In the genomic region with DNA sequence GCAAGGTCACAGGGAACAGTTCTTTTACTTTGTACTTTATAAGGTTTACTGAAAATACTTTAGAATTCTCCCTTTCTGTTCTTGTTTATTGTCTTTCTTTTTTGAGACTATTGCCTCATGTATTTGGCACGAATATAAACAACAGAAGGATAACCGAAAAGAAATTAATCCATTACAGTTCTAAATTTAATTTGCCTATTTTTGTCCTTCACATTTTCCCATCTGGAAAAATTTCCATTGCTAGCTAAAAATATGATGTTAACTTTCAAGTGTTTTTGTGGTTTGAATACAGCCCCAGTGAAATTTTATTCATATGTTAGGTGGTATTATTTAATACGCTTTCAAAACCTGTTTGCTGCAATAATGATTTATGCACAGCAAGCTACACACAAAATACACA, we compare ENCODE assay signal across 27 mouse cellular contexts.
"Had no signal": no experiment of that assay in that cellular context is flagged by ENCODE, and none has a peak within 500 bp of the region (broad histone marks: within the 10 kb centered on the region; RNA-seq: fewer than 3 reads in every experiment).

No protein-coding gene starts in this region.

- DNase-seq: gastrocnemius, adult 2 months; gastrocnemius, postnatal 14 days; gastrocnemius, postnatal 36 days; heart, adult 11 months; heart, adult 2 months; heart, postnatal 14 days; heart, postnatal 36 days; kidney, adult 11 months; kidney, adult 2 months; kidney, adult 9 months; kidney, postnatal 14 days; kidney, postnatal 36 days; layer of hippocampus, adult 9-11 months; layer of hippocampus, postnatal 36 days; left cerebral cortex, postnatal 4 days had no signal

- H3K27ac ChIP-seq: gastrocnemius, adult 2 months; heart, adult 2 months; heart, embryonic 13.5 days; heart, embryonic 15.5 days; hindbrain, embryonic 13.5 days; hindbrain, embryonic 15.5 days; hindbrain, postnatal 0 days; kidney, embryonic 15.5 days; kidney, postnatal 0 days; limb, embryonic 13.5 days; limb, embryonic 15.5 days; liver, embryonic 12.5 days; liver, embryonic 14.5 days had no signal

- H3K4me3 ChIP-seq: gastrocnemius, adult 2 months; heart, adult 2 months; heart, embryonic 13.5 days; heart, embryonic 15.5 days; hindbrain, embryonic 13.5 days; hindbrain, embryonic 15.5 days; kidney, embryonic 15.5 days; limb, embryonic 13.5 days; limb, embryonic 15.5 days; liver, embryonic 12.5 days had no signal

- ATAC-seq: hindbrain, postnatal 0 days; intestine, embryonic 16.5 days; liver, embryonic 12.5 days had no signal
